8 mouse cellular contexts compared by ENCODE assay signal in the genomic region with DNA sequence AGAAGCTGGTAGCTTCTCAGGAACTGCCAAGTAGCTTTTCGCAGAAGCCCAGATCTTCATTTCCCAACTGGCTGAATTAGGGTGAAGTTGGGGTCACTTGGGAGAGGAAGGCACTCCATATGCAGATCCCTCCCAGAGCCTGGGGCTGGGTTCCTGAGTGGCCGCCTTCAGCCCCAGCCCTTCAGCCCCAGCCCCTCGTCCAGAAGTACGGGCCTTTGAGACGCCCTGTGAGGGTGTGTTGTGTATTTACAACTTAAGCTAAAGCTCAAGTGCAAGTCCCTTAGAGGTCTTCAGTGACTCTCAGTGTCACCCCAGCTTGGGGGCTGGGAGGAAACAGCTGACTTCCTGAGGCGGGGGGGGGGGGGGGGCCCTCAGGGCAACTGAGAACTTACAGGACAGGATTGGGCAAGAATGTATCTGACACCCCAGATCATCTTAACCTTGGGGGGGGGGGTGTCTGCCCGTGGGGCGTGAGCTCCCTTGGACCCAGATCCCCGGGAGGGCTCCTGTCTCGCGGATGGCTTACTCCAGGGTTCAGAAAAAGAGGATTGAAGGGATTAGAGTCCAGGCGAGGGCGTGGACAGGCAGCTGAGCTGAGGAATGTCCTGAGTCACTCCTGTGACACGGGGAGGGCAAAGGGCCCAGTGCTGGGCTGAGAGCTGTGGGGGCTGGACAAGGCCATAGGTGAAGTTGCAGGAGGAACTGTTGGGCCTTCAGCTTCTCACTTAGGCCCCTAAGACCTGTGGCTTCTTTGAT. TPM values are rescaled to one million over a fixed set of nuclear protein-coding genes. Genes with fewer than 3 reads are reported as not detected.
DNase-seq lines count a peak whose midpoint lies in the region; ATAC-seq and TF ChIP-seq lines count a peak whose summit lies in the region.

No protein-coding gene starts in this region.

- 13% methylated on average over 14 of the region's 14 CpGs for WGBS in lung, postnatal 0 days
- 34% methylated on average over 13 of the region's 14 CpGs for WGBS in stomach, postnatal 0 days

- H3K36me3 ChIP-seq in G1E (replicated peaks): peaks cover 23% of the 10 kb centered on the region
- 0 out of 2 replicates have a peak, but pooled peaks cover 5% of the 10 kb centered on the region for H3K36me3 ChIP-seq in lung, postnatal 0 days (ENCODE audit: insufficient read depth, low read length)
- H3K36me3 ChIP-seq in stomach, postnatal 0 days (ENCODE audit: control insufficient read depth, insufficient read depth, low read length): peaks cover 5% of the 10 kb centered on the region

- TF ChIP-seq CTCF in G1E (IDR thresholded peaks at IDR 0.05; ENCODE audit: low read depth, low read length): no peak
- 0 out of 2 replicates have a peak, but pooled peaks have one; percentile 2 for TF ChIP-seq CTCF in lung, postnatal 0 days (IDR thresholded peaks at IDR 0.05)
- TF ChIP-seq CTCF in stomach, postnatal 0 days (IDR thresholded peaks at IDR 0.05; ENCODE audit: low read depth): no peak

- peak overlapping the region; percentile 90 for H3K27ac ChIP-seq in lung, postnatal 0 days (ENCODE audit: low read length)
- peak overlapping the region; percentile 75 for H3K27ac ChIP-seq in stomach, postnatal 0 days (replicated peaks)

- no peak for ATAC-seq in G1E (ENCODE audit: extremely low read depth, insufficient number of reproducible peaks, low FRiP score, poor library complexity, severe bottlenecking)
- peak; percentile 16 for ATAC-seq in granulocyte monocyte progenitor cell, adult 5-6 weeks (replicated peaks; ENCODE audit: poor library complexity, severe bottlenecking)
- ATAC-seq in lung, postnatal 0 days: peak; percentile 58
- peak; percentile 35 for ATAC-seq in stomach, postnatal 0 days (ENCODE audit: low FRiP score, low TSS enrichment)

- H3K27me3 ChIP-seq in G1E (ENCODE audit: insufficient read depth, low read length): no peaks in the 10 kb centered on the region
- H3K27me3 ChIP-seq in lung, postnatal 0 days (replicated peaks; ENCODE audit: insufficient read depth, low read length): no peaks in the 10 kb centered on the region
- no peaks in the 10 kb centered on the region for H3K27me3 ChIP-seq in stomach, postnatal 0 days (ENCODE audit: control insufficient read depth, insufficient read depth, low read length)

- TF ChIP-seq EP300 in lung, postnatal 0 days (IDR thresholded peaks at IDR 0.05): no peak; the same call in 1 of the 2 replicates
- no peak for TF ChIP-seq EP300 in stomach, postnatal 0 days (optimal IDR thresholded peaks at IDR 0.05)

- peak overlapping the region; percentile 47; the same call in 1 of the 2 replicates for H3K4me3 ChIP-seq in G1E (ENCODE audit: low read depth, low read length)
- no peak overlapping the region for H3K4me3 ChIP-seq in lung, postnatal 0 days (ENCODE audit: low read depth, low read length)
- H3K4me3 ChIP-seq in stomach, postnatal 0 days (ENCODE audit: low read depth, low read length): no peak overlapping the region

- no peaks in the 10 kb centered on the region for H3K9me3 ChIP-seq in G1E (replicated peaks)
- no peaks in the 10 kb centered on the region for H3K9me3 ChIP-seq in lung, postnatal 0 days (ENCODE audit: low read length)
- H3K9me3 ChIP-seq in stomach, postnatal 0 days (ENCODE audit: control insufficient read depth, low read length): no peaks in the 10 kb centered on the region

- 0 out of 2 replicates have a peak overlapping the region, but pooled peaks have one; percentile 19 for H3K9ac ChIP-seq in lung, postnatal 0 days (replicated peaks; ENCODE audit: low read depth)
- H3K9ac ChIP-seq in stomach, postnatal 0 days (ENCODE audit: low read length): peak overlapping the region; percentile 13; the same call in 1 of the 2 replicates

- DNase-seq in 3134 (ENCODE audit: extremely low read depth, insufficient read length, low spot score): peak; percentile 87
- DNase-seq in G1E (ENCODE audit: low spot score): no peak
- peak; percentile 90 to 94 for DNase-seq in kidney, adult 8-10 months
- DNase-seq in lung, postnatal 0 days (ENCODE audit: low spot score): peak; percentile 94
- peak; percentile 74 for DNase-seq in stomach, postnatal 0 days (ENCODE audit: low spot score)
- no peak for DNase-seq in cerebellum, adult 18-20 months
- no peak for DNase-seq in right cerebral cortex, adult 2 months (ENCODE audit: low spot score in 2 of 2)

- peak overlapping the region; percentile 17; the same call in 1 of the 2 replicates for H3K4me2 ChIP-seq in lung, postnatal 0 days (replicated peaks; ENCODE audit: low read depth, low read length)
- H3K4me2 ChIP-seq in stomach, postnatal 0 days (replicated peaks; ENCODE audit: low read depth): no peak overlapping the region

- peaks cover 87% of the 10 kb centered on the region for H3K4me1 ChIP-seq in G1E (ENCODE audit: insufficient read depth, low read depth, low read length)
- H3K4me1 ChIP-seq in lung, postnatal 0 days (ENCODE audit: insufficient read depth, low read depth, low read length): peaks cover 29% of the 10 kb centered on the region
- H3K4me1 ChIP-seq in stomach, postnatal 0 days (replicated peaks; ENCODE audit: control insufficient read depth, insufficient read depth): no peaks in the 10 kb centered on the region; the same call in 1 of the 2 replicates

RNA-seq across cellular contexts. Expression of a gene that starts 4.8 kb away (rescaled TPM):
- 274 and 290 TPM in 2 replicates for total RNA-seq in G1E (2014; fragmentation: Nextera tagmentation)
- 767 and 808 TPM in 2 replicates for total RNA-seq in G1E (2017)
- 1,138 and 1,173 TPM in 2 replicates for polyA plus RNA-seq in G1E (2012)
- total RNA-seq in granulocyte monocyte progenitor cell, adult 5-6 weeks (2014; fragmentation: Nextera tagmentation): 278 and 280 TPM in 2 replicates
- total RNA-seq in granulocyte monocyte progenitor cell, adult 5-6 weeks (2017): 397 and 420 TPM in 2 replicates
- 1,058 and 1,082 TPM in 2 replicates for polyA plus RNA-seq in lung, postnatal 0 days (2015; fragmentation: Nextera tagmentation; extraction: Ambion mirVana)
- polyA plus RNA-seq in stomach, postnatal 0 days (2015; fragmentation: Nextera tagmentation; extraction: Ambion mirVana): 435 and 445 TPM in 2 replicates

RNA-seq across cellular contexts. Expression of a gene that starts 12.2 kb away (rescaled TPM):
- total RNA-seq in G1E (2014; fragmentation: Nextera tagmentation): 74.3 and 90.2 TPM in 2 replicates
- total RNA-seq in G1E (2017): 54.6 TPM in 2 replicates
- 148 and 206 TPM in 2 replicates for polyA plus RNA-seq in G1E (2012)
- 96.6 and 105 TPM in 2 replicates for total RNA-seq in granulocyte monocyte progenitor cell, adult 5-6 weeks (2014; fragmentation: Nextera tagmentation)
- total RNA-seq in granulocyte monocyte progenitor cell, adult 5-6 weeks (2017): 79.7 and 86.7 TPM in 2 replicates
- 178 and 202 TPM in 2 replicates for polyA plus RNA-seq in lung, postnatal 0 days (2015; fragmentation: Nextera tagmentation; extraction: Ambion mirVana)
- polyA plus RNA-seq in stomach, postnatal 0 days (2015; fragmentation: Nextera tagmentation; extraction: Ambion mirVana): 121 and 122 TPM in 2 replicates

RNA-seq across cellular contexts. Expression of a gene that starts 35.3 kb away (rescaled TPM):
- total RNA-seq in G1E (2014; fragmentation: Nextera tagmentation) (56.7 and 59.4 TPM in 2 replicates), G1E (2017) (104 and 113 TPM in 2 replicates)
- 179 and 186 TPM in 2 replicates for polyA plus RNA-seq in G1E (2012)
- total RNA-seq in granulocyte monocyte progenitor cell, adult 5-6 weeks (2014; fragmentation: Nextera tagmentation): 109 and 133 TPM in 2 replicates
- total RNA-seq in granulocyte monocyte progenitor cell, adult 5-6 weeks (2017): 110 and 120 TPM in 2 replicates
- polyA plus RNA-seq in lung, postnatal 0 days (2015; fragmentation: Nextera tagmentation; extraction: Ambion mirVana): 20.1 and 22.2 TPM in 2 replicates
- polyA plus RNA-seq in stomach, postnatal 0 days (2015; fragmentation: Nextera tagmentation; extraction: Ambion mirVana): 2.0 TPM in 2 replicates

RNA-seq across cellular contexts. Expression of a gene that starts 53.6 kb away (rescaled TPM):
- total RNA-seq in G1E (2014; fragmentation: Nextera tagmentation): 24.7 and 34.2 TPM in 2 replicates
- total RNA-seq in G1E (2017): 18.0 and 18.1 TPM in 2 replicates
- 34.8 and 37.4 TPM in 2 replicates for polyA plus RNA-seq in G1E (2012)
- total RNA-seq in granulocyte monocyte progenitor cell, adult 5-6 weeks (2014; fragmentation: Nextera tagmentation): 42.4 and 43.6 TPM in 2 replicates
- total RNA-seq in granulocyte monocyte progenitor cell, adult 5-6 weeks (2017): 18.0 and 24.5 TPM in 2 replicates
- 17.5 and 26.4 TPM in 2 replicates for polyA plus RNA-seq in lung, postnatal 0 days (2015; fragmentation: Nextera tagmentation; extraction: Ambion mirVana)
- 10.7 and 11.0 TPM in 2 replicates for polyA plus RNA-seq in stomach, postnatal 0 days (2015; fragmentation: Nextera tagmentation; extraction: Ambion mirVana)

RNA-seq across cellular contexts. Expression of a gene that starts 55.5 kb away (rescaled TPM):
- total RNA-seq in G1E (2014; fragmentation: Nextera tagmentation): 17.4 and 35.9 TPM in 2 replicates
- 12.1 and 15.2 TPM in 2 replicates for total RNA-seq in G1E (2017)
- 21.1 and 21.6 TPM in 2 replicates for polyA plus RNA-seq in G1E (2012)
- 23.0 and 28.8 TPM in 2 replicates for total RNA-seq in granulocyte monocyte progenitor cell, adult 5-6 weeks (2014; fragmentation: Nextera tagmentation)
- 14.7 and 16.0 TPM in 2 replicates for total RNA-seq in granulocyte monocyte progenitor cell, adult 5-6 weeks (2017)
- 5.5 and 6.5 TPM in 2 replicates for polyA plus RNA-seq in lung, postnatal 0 days (2015; fragmentation: Nextera tagmentation; extraction: Ambion mirVana)
- 2.6 and 3.2 TPM in 2 replicates for polyA plus RNA-seq in stomach, postnatal 0 days (2015; fragmentation: Nextera tagmentation; extraction: Ambion mirVana)

Comparison
In these comparisons a context has a peak if more than half of its experiments do, and no peak if none do; other contexts are left out.
1. DNase-seq: peak in 3134 (single experiment), kidney, adult 8-10 months (2 of 2), lung, postnatal 0 days (single experiment) and stomach, postnatal 0 days (single experiment); none in G1E (single experiment), cerebellum, adult 18-20 months (0 of 2) and right cerebral cortex, adult 2 months (0 of 2).